Mouse (Mus musculus) brain, embryonic 18.5 days (tissue): ENCODE measurements at regions not wholly inside any gene's neighbourhood (a gene's known extent, or its start where the extent isn't known, plus 50 kb on each side); places are given as distances from the start of the nearest gene placed in this dataset.
"Not testable (repeated sequence)": the region's sequence is repeated elsewhere in the genome, so short reads cannot be mapped to it uniquely, and the experiment has no call there.

ENCODE experiments used
- DNase-seq: peaks from one replicate; pipeline ENCODE4 v3.0.0-alpha.2; 2012; ENCODE audit warnings: low read depth, low spot score

- peak; percentile 24 for DNase-seq
Observed at GRCm38 (mm10) chr17:81319605-81320004, 122.0 kb upstream of the Gm11096 start.

- no peak for DNase-seq
Observed at GRCm38 (mm10) chr17:81316655-81317054, 124.9 kb upstream of the Gm11096 start.

GRCm38 (mm10) chr17:81305880-81306279 is 135.7 kb upstream of the Gm11096 start:
- DNase-seq: no peak

GRCm38 (mm10) chr17:81304574-81304973 is 137.0 kb upstream of the Gm11096 start:
- DNase-seq: no peak

GRCm38 (mm10) chr17:81302490-81302889 is 139.1 kb upstream of the Gm11096 start:
- DNase-seq: no peak

- no peak for DNase-seq
Observed at GRCm38 (mm10) chr17:81291829-81292228, 149.7 kb upstream of the Gm11096 start.

DNA sequence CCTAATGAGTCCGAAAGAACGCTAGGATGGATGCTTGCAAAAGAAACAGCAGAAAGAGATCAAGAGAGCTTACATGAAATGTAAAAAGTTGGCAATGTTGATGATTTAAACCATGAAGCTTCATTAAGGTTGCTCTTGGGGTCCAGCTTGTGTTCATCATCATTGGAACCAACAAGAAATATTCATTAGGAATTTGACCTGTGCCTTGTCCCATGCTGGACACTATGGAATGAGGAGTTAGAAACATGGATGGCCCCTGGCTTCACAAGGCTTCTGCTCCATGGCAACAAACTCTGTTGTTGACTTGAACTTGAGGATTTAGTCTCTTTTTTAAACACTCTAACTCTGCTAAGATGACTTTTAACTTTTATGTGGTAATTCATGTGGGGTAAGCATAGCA is 159.0 kb upstream of the Gm11096 start:
- no peak for DNase-seq

- no peak for DNase-seq
Observed at GRCm38 (mm10) chr17:81270235-81270634, 171.3 kb upstream of the Gm11096 start.

DNA sequence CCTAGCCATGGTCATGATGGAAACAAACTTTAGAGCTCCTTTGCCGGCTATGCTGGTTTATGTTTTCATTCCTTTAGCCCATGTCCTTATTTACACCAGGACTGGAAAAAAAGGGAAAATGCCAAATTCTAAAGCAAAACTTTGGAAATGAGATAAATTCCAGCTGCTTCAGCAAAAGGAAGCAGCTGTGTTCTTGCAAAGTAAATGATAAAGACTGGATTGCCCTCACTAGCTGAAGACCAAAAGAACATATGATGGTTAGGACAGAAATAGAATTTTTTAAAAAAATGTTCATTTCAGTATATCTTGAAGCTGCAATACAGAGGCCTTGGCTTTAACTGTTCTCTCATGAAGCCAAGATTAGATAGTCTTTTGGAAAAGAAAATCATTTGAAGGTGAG is 179.6 kb upstream of the Gm11096 start:
- DNase-seq: no peak

DNA sequence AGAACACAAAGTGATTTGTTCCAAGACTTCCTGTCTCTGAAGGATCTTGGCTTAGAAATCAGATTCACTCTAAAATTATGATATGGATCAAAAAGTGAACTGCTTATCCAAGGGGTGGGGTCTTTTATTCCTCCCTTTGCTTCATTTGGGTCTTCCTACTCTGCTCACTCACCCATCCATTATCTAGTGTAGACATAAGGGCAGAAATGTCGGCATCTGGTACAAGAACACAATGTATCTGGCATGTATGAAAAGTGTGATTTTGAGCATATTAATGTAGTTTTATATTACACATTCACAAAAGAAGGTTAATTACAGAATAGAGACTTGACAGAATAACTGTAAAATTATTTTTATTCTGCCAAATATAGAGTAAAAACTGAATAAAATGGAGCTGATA is 181.5 kb upstream of the Gm11096 start:
- DNase-seq: no peak

DNA sequence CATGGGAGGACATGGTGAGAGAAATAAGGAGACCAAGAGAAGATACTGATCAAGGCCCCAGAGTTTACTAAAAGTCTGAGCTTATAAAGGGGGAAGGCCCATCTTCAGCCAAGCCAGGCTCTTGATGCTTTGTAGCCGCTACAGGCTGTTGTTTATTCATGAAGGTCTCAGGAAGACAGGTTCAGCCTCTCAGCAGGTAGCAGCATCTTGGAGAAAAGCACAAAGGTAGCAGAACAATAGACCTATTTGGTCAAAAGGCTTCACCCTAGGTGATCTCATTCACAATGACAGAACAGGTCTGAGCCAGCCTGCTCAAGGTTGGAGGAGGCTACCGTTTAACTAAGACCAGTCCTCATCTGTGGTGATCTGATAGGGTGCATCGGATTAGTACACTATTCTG is 185.5 kb upstream of the Gm11096 start:
- no peak for DNase-seq

GRCm38 (mm10) chr17:81250748-81251147 is 185.9 kb upstream of the Thumpd2 start:
- DNase-seq: no peak

- no peak for DNase-seq
Observed at GRCm38 (mm10) chr17:81246156-81246555, 181.3 kb upstream of the Thumpd2 start.

GRCm38 (mm10) chr17:81231771-81232170 is 166.9 kb upstream of the Thumpd2 start:
- not testable (repeated sequence) for DNase-seq

DNA sequence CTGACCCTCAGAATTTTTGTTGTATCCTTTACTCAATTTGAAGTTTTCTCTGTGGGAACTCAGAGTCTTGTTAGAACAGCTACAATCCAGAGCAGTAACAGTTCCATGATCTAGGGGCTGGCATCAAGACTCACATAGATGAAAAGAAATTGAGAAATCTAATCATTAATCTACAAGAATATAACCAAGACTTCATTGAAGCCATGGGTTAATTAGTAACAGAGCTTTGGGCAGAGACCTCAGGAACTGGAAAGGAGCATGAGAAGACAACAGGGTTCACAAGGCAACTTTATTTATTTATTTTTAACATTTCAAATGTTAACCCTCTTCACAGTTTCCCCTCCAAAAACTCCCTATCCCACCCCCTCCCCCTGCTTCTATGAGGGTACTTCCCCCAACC is 160.4 kb upstream of the Thumpd2 start:
- DNase-seq: no peak

DNA sequence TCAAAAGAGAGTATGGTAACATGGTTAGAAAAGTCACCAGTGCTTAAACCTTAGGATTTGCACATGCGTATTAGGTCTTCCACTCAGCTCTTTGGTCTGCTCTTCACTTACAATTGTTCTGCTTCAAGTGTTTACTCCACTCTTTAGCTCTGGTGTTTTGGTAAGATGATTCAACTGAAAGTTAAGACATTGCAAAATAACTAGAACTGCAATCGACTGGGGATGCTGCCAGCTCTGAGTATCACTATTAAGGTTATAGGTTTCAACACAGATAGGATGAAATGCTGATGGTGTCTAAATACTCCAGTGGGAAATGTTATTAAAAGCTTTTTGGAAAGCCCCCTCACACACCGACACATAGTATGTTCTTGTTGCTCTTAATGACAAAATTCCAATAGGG is 156.6 kb upstream of the Thumpd2 start:
- DNase-seq: no peak

DNA sequence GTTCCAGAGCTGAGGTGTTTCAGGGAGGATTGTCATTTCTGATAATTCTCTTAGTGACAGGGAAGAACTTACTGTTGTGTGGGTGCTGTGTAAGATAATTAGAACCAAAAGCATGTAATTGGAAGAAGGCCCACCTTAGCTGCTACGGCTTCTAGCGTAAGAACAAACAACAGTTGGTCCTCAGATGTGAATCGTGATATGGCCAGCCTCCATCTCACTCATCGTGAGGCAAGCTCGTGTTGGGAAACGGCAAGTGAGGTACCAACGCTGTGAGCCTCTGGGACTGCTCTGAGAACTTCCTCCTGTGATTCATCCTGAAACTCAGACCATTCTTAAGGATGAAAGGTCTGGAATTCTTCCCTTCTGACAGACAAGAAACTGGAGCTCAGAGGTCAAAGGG is 150.0 kb upstream of the Thumpd2 start:
- DNase-seq: no peak

- DNase-seq: no peak
Observed at GRCm38 (mm10) chr17:81212043-81212442, 147.2 kb upstream of the Thumpd2 start.

GRCm38 (mm10) chr17:81210389-81210788 is 145.5 kb upstream of the Thumpd2 start:
- no peak for DNase-seq

DNA sequence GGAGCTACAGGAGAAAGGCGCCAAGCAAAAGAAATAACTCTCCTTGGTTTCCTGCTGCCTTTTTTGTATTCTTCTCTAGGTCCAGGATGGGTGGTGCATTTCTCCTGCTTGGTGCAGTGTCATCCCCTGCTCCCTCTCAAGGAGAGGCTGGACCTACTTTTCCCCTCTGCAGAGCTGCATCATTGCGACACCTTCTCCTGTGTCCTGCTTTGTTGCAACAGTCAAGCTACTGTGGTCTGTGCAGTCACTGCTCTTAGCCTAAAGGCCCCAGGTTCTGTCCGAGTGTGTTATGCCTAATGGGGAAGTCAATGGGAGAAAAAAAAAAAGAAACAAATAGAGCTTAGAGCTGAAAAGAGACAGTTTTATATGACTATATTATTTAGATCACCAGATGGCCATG is 144.4 kb upstream of the Thumpd2 start:
- no peak for DNase-seq

- no peak for DNase-seq
Observed at GRCm38 (mm10) chr17:81201052-81201451, 136.2 kb upstream of the Thumpd2 start.

DNA sequence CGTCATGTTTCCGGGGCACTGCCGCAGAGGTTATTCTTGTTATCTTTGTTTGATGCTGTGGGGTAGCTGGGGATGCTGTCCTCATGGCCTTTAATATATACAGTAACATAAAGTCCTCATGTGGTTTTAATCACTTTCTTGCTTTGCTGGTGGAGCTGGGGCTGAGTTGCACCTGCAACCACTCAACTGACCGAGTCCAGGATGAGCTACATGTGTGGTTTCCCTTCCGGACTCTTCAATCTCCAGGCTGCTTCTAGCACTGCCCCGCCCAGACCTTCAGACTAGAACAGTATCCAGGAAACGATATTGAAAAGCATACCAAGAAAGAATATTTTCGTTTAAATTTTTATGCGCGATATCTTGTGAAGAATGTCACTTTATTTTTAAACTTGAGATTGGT is 129.1 kb upstream of the Thumpd2 start:
- DNase-seq: no peak

GRCm38 (mm10) chr17:81193230-81193871 is 128.5 kb upstream of the Thumpd2 start:
- DNase-seq: peak; percentile 64

- no peak for DNase-seq
Observed at GRCm38 (mm10) chr17:81189996-81190395, 125.1 kb upstream of the Thumpd2 start.
